Mouse (Mus musculus) liver (tissue): Measurements from ENCODE around the gene Apba1.
A peak's percentile ranks its signal among the peaks of the same experiment; 100 is the strongest.

ENCODE experiments used
- DNase-seq: peaks from one replicate; pipeline ENCODE4 v3.0.0-alpha.2; 2020; ENCODE audit warnings: mixed read lengths

Gene Apba1

GRCm38 (mm10) chr19:23807371-23807770, 48.7 kb downstream of the Apba1 start:
- DNase-seq = no peak

- no peak for DNase-seq
Observed at GRCm38 (mm10) chr19:23809236-23809635, 50.5 kb downstream of the Apba1 start.

- DNase-seq = no peak
Observed at GRCm38 (mm10) chr19:23810512-23810911, 51.8 kb downstream of the Apba1 start.

- DNase-seq = no peak
Observed at GRCm38 (mm10) chr19:23810976-23811375, 52.3 kb downstream of the Apba1 start.

- no peak for DNase-seq
Observed at GRCm38 (mm10) chr19:23816762-23817161, 58.1 kb downstream of the Apba1 start.

GRCm38 (mm10) chr19:23817196-23817595, 58.5 kb downstream of the Apba1 start:
- DNase-seq = no peak

GRCm38 (mm10) chr19:23819882-23820281, 61.2 kb downstream of the Apba1 start:
- DNase-seq = no peak

GRCm38 (mm10) chr19:23822497-23822896, 63.8 kb downstream of the Apba1 start:
- no peak for DNase-seq

- DNase-seq = no peak
Observed at GRCm38 (mm10) chr19:23823533-23823932, 64.8 kb downstream of the Apba1 start.

GRCm38 (mm10) chr19:23826251-23826650, 67.6 kb downstream of the Apba1 start:
- no peak for DNase-seq

GRCm38 (mm10) chr19:23830761-23831160, 72.1 kb downstream of the Apba1 start:
- DNase-seq = no peak

GRCm38 (mm10) chr19:23833685-23834682, 75.3 kb downstream of the Apba1 start:
- DNase-seq = no peak

GRCm38 (mm10) chr19:23834721-23835120, 76.0 kb downstream of the Apba1 start:
- DNase-seq = no peak

GRCm38 (mm10) chr19:23855832-23856231, 97.1 kb downstream of the Apba1 start:
- no peak for DNase-seq

- DNase-seq = no peak
Observed at GRCm38 (mm10) chr19:23858091-23858490, 99.4 kb downstream of the Apba1 start.

- no peak for DNase-seq
Observed at GRCm38 (mm10) chr19:23858781-23859180, 100.1 kb downstream of the Apba1 start.

- peak; percentile 15 for DNase-seq
Observed at GRCm38 (mm10) chr19:23860151-23860820, 101.6 kb downstream of the Apba1 start.

- DNase-seq = no peak
Observed at GRCm38 (mm10) chr19:23862736-23863135, 104.0 kb downstream of the Apba1 start.

- no peak for DNase-seq
Observed at GRCm38 (mm10) chr19:23863959-23864358, 105.3 kb downstream of the Apba1 start.

- no peak for DNase-seq
Observed at GRCm38 (mm10) chr19:23866045-23866444, 107.4 kb downstream of the Apba1 start.

- no peak for DNase-seq
Observed at GRCm38 (mm10) chr19:23867052-23867451, 108.4 kb downstream of the Apba1 start.

GRCm38 (mm10) chr19:23867589-23867988, 108.9 kb downstream of the Apba1 start:
- no peak for DNase-seq

GRCm38 (mm10) chr19:23874502-23874901, 115.8 kb downstream of the Apba1 start:
- no peak for DNase-seq

GRCm38 (mm10) chr19:23875819-23876218, 117.1 kb downstream of the Apba1 start:
- DNase-seq = no peak
